Comparison of ENCODE assay signal across 24 mouse cellular contexts in the genomic region with DNA sequence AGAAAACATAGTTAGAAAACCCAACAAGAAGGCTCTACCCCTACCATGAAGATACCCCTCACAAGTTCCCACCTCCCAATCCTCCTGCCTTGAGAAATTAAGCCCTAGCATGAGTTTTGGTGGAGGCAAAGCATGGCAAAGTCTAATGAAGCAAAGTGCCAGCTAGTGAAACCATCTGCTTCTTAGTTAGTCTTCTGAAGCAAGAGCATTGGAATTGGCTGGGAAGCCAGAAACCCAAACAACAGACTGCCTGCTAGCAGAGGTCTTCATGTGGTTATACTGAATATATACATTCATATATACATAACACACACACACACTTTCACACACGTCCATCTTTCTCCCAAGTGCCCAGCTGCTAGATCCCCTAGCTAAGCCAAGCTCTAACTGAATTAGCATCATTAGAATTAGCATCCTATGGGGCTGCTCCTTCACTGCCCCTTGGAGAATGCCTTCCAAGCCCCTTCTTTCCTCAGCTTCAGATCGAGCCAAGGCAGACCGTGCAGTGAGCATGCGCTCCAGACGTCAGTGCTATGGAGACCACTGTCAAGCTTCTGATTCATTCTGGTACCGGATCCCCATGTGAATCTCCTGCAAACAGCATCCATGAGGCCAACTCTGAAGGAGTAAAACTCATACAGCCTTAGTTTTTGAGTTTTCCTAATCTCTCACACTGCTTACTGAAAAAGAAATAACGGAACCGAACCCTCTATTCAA.
"Had no signal": no experiment of that assay in that cellular context is flagged by ENCODE, and none has a peak within 500 bp of the region (broad histone marks: within the 10 kb centered on the region; RNA-seq: fewer than 3 reads in every experiment).

No protein-coding gene starts in this region.

- H3K36me3 ChIP-seq: heart, embryonic 12.5 days; hindbrain, embryonic 10.5 days; hindbrain, embryonic 12.5 days; intestine, embryonic 15.5 days; limb, embryonic 10.5 days; limb, embryonic 12.5 days; liver, embryonic 13.5 days had no signal

- DNase-seq: gastrocnemius, postnatal 14 days; heart, adult 2 months; heart, postnatal 10 days; heart, postnatal 4 days; kidney, adult 18-20 months; kidney, adult 8-10 months; kidney, postnatal 10 days; kidney, postnatal 25 days; kidney, postnatal 4 days; liver; liver, embryonic 13.5 days had no signal

- H3K9me3 ChIP-seq: heart, embryonic 12.5 days; hindbrain, embryonic 10.5 days; hindbrain, embryonic 12.5 days; intestine, embryonic 15.5 days; limb, embryonic 10.5 days; limb, embryonic 12.5 days; liver, embryonic 13.5 days had no signal

- H3K4me3 ChIP-seq: heart, adult 2 months; heart, embryonic 12.5 days; hindbrain, embryonic 10.5 days; hindbrain, embryonic 12.5 days; intestine, embryonic 15.5 days; layer of hippocampus, adult 2 months; left cerebral cortex, adult 2 months; limb, embryonic 10.5 days; limb, embryonic 12.5 days; liver, embryonic 13.5 days had no signal

- H3K4me1 ChIP-seq: heart, embryonic 12.5 days; hindbrain, embryonic 10.5 days; hindbrain, embryonic 12.5 days; intestine, embryonic 15.5 days; limb, embryonic 10.5 days; limb, embryonic 12.5 days; liver, embryonic 13.5 days had no signal

- H3K9ac ChIP-seq: heart, embryonic 12.5 days; hindbrain, embryonic 12.5 days; hindbrain, embryonic 14.5 days; intestine, embryonic 15.5 days; limb, embryonic 12.5 days; liver, embryonic 13.5 days had no signal

- H3K27ac ChIP-seq: heart, adult 2 months; hindbrain, embryonic 10.5 days; hindbrain, embryonic 12.5 days; hindbrain, embryonic 14.5 days; intestine, embryonic 15.5 days; layer of hippocampus, adult 2 months; left cerebral cortex, adult 2 months; limb, embryonic 10.5 days; limb, embryonic 12.5 days; liver, embryonic 13.5 days had no signal

- H3K27me3 ChIP-seq: heart, embryonic 12.5 days; hindbrain, embryonic 12.5 days; intestine, embryonic 15.5 days; limb, embryonic 12.5 days; liver, embryonic 13.5 days had no signal

- ATAC-seq: hindbrain, embryonic 16.5 days; inflammation-experienced regulatory T-cells, adult 6 months; intestine, embryonic 15.5 days; intestine, postnatal 0 days had no signal

- H3K4me2 ChIP-seq: heart, embryonic 12.5 days; hindbrain, embryonic 12.5 days; hindbrain, embryonic 14.5 days; intestine, embryonic 15.5 days; limb, embryonic 12.5 days; liver, embryonic 11.5 days; liver, embryonic 13.5 days had no signal
